In the genomic region with DNA sequence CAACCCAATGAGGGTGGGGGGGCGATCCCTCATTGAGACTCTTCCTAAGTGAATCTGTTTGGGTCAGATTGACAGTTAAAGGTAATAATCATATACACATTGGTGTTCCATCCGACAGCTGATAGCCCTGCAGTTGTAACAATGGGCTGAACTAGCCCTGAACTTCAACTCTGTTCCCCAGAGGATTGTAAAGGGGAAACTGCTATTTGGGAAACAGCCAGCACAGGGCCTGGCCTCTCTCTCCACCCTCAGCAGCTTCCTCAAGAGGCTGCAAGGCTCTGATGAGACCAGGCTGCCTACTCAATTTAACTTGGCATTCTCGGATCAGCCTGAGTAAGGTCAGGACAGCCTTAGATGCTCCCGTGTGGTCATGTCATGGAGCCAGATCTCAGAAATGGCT, we compare ENCODE assay signal across 10 mouse cellular contexts.
DNase-seq lines count a peak whose midpoint lies in the region; ATAC-seq and TF ChIP-seq lines count a peak whose summit lies in the region.
"Had no signal": no experiment of that assay in that cellular context is flagged by ENCODE, and none has a peak within 500 bp of the region (broad histone marks: within the 10 kb centered on the region; RNA-seq: fewer than 3 reads in every experiment).

No protein-coding gene starts in this region.

- H3K36me3 ChIP-seq in lung, embryonic 16.5 days (ENCODE audit: control insufficient read depth, insufficient read depth, low read length) = no peaks in the 10 kb centered on the region
- H3K36me3 ChIP-seq in kidney, adult 2 months (ENCODE audit: control insufficient read depth, insufficient read depth, low read length) = no peaks in the 10 kb centered on the region
- no peaks in the 10 kb centered on the region for H3K36me3 ChIP-seq in forebrain, embryonic 13.5 days (ENCODE audit: poor library complexity, severe bottlenecking)
- H3K36me3 ChIP-seq: liver, embryonic 12.5 days had no signal

- no peaks in the 10 kb centered on the region for H3K27me3 ChIP-seq in lung, embryonic 16.5 days (ENCODE audit: control insufficient read depth, insufficient read depth, low read depth, low read length)
- no peaks in the 10 kb centered on the region for H3K27me3 ChIP-seq in kidney, adult 2 months (replicated peaks; ENCODE audit: control insufficient read depth, insufficient read depth, low read length)
- H3K27me3 ChIP-seq in forebrain, embryonic 13.5 days = no peaks in the 10 kb centered on the region
- H3K27me3 ChIP-seq: liver, embryonic 12.5 days had no signal

- H3K9ac ChIP-seq in lung, embryonic 16.5 days (ENCODE audit: low read length) = no peak overlapping the region
- no peak overlapping the region for H3K9ac ChIP-seq in forebrain, embryonic 13.5 days
- H3K9ac ChIP-seq: liver, embryonic 12.5 days had no signal

- no peak overlapping the region for H3K4me2 ChIP-seq in lung, embryonic 16.5 days (ENCODE audit: low read depth, low read length)
- H3K4me2 ChIP-seq in forebrain, embryonic 13.5 days = no peak overlapping the region
- H3K4me2 ChIP-seq: liver, embryonic 12.5 days had no signal

- peak; percentile 19; the same call in 1 of the 2 replicates for ATAC-seq in lung, embryonic 16.5 days (ENCODE audit: low read depth)
- ATAC-seq in forebrain, embryonic 13.5 days = no peak
- ATAC-seq: liver, embryonic 12.5 days had no signal

- H3K4me1 ChIP-seq in lung, embryonic 16.5 days (replicated peaks; ENCODE audit: control insufficient read depth, insufficient read depth, low read length) = peaks cover 12% of the 10 kb centered on the region; the same call in 1 of the 2 replicates
- H3K4me1 ChIP-seq in kidney, adult 2 months (ENCODE audit: control insufficient read depth, insufficient read depth, low read length) = peaks cover 8% of the 10 kb centered on the region; the same call in 1 of the 2 replicates
- peaks cover 19% of the 10 kb centered on the region for H3K4me1 ChIP-seq in forebrain, embryonic 13.5 days
- H3K4me1 ChIP-seq: liver, embryonic 12.5 days had no signal

- TF ChIP-seq CTCF in kidney, adult 2 months (conservative IDR thresholded peaks at IDR 0.05; ENCODE audit: insufficient read depth, insufficient read length, low read depth, low read length) = no peak

- H3K4me3 ChIP-seq in lung, embryonic 16.5 days (ENCODE audit: low read length) = no peak overlapping the region
- no peak overlapping the region for H3K4me3 ChIP-seq in kidney, adult 2 months (ENCODE audit: insufficient read depth, low read depth, low read length)
- H3K4me3 ChIP-seq in forebrain, embryonic 13.5 days = no peak overlapping the region
- H3K4me3 ChIP-seq: liver, embryonic 12.5 days had no signal

- WGBS in lung, embryonic 16.5 days = 74% methylated on average over 4 of the region's 4 CpGs
- 72% methylated on average over 4 of the region's 4 CpGs for WGBS in kidney, adult 2 months
- 91% methylated on average over 4 of the region's 4 CpGs for WGBS in forebrain, embryonic 13.5 days

- DNase-seq in lung, adult 18-20 months = no peak
- peak; percentile 70 to 82 for DNase-seq in heart, adult 9 months (ENCODE audit: low spot score in 2 of 2)
- peak; percentile 71 for DNase-seq in kidney, adult 2 months
- DNase-seq in Muller cell, postnatal 12 days (ENCODE audit: inconsistent ontology term) = no peak
- DNase-seq in right cerebral cortex, postnatal 4 days = no peak
- DNase-seq: cerebellum, postnatal 14 days; lung, postnatal 4 days had no signal

- H3K27ac ChIP-seq in lung, embryonic 16.5 days (ENCODE audit: low read length) = no peak overlapping the region
- H3K27ac ChIP-seq in kidney, adult 2 months (ENCODE audit: insufficient read depth, low read depth, low read length) = no peak overlapping the region
- no peak overlapping the region for H3K27ac ChIP-seq in forebrain, embryonic 13.5 days
- H3K27ac ChIP-seq: liver, embryonic 12.5 days had no signal

- no peaks in the 10 kb centered on the region for H3K9me3 ChIP-seq in lung, embryonic 16.5 days (ENCODE audit: control insufficient read depth, low read length)
- H3K9me3 ChIP-seq in forebrain, embryonic 13.5 days (replicated peaks) = no peaks in the 10 kb centered on the region
- H3K9me3 ChIP-seq: liver, embryonic 12.5 days had no signal

- no peak for TF ChIP-seq POLR2A in kidney, adult 2 months (IDR thresholded peaks at IDR 0.05; ENCODE audit: low read depth, low read length)

Comparison
In these comparisons a context has a peak if more than half of its experiments do, and no peak if none do; other contexts are left out.
1. DNase-seq: peak in heart, adult 9 months (2 of 2) and kidney, adult 2 months (single experiment); none in lung, adult 18-20 months (0 of 2), Muller cell, postnatal 12 days (single experiment) and right cerebral cortex, postnatal 4 days (single experiment).